Mouse (Mus musculus) lung, postnatal 0 days (tissue): ENCODE results near the gene Smarcd2. TPM values are rescaled to one million over a fixed set of nuclear protein-coding genes. Genes with fewer than 3 reads are reported as not detected.

Source experiments
- ATAC-seq: fragments of 200-750 bp; cut with Nextera tagmentation; 2 replicates; pipeline ENCODE4 v1.8.0; 2017; ENCODE audit warnings: moderate library complexity
- DNase-seq: peaks from one replicate; pipeline ENCODE4 v3.0.0-alpha.2; 2016; ENCODE audit warnings: low spot score
- H3K27ac ChIP-seq: fragments of 300-500 bp; sonication (generic); 2 replicates; pipeline ENCODE4 v1.5.1; 2014; ENCODE audit warnings: antibody characterized with exemption, mild to moderate bottlenecking, low read length, mixed read lengths
- H3K27me3 ChIP-seq: fragments of 300-500 bp; sonication (generic); replicated peaks from 2 replicates; pipeline ENCODE4 v1.6.1; 2014; ENCODE audit warnings: low read length, mixed read lengths; ENCODE audit not compliant: insufficient read depth
- H3K36me3 ChIP-seq: fragments of 300-500 bp; sonication (generic); 2 replicates; pipeline ENCODE4 v1.6.1; 2014; ENCODE audit warnings: low read length, mixed read lengths; ENCODE audit not compliant: insufficient read depth
- H3K4me1 ChIP-seq: fragments of 300-500 bp; sonication (generic); 2 replicates; pipeline ENCODE4 v1.6.1; 2014; ENCODE audit warnings: antibody characterized with exemption, low read depth, low read length, mixed read lengths; ENCODE audit not compliant: insufficient read depth
- H3K4me2 ChIP-seq: fragments of 300-500 bp; sonication (generic); replicated peaks from 2 replicates; pipeline ENCODE4 v1.6.1; 2014; ENCODE audit warnings: low read depth, mild to moderate bottlenecking, low read length, moderate library complexity, mixed read lengths
- H3K4me3 ChIP-seq: fragments of 300-500 bp; sonication (generic); 2 replicates; pipeline ENCODE4 v1.5.1; 2014; ENCODE audit warnings: low read depth, low read length
- H3K9ac ChIP-seq: fragments of 300-500 bp; sonication (generic); replicated peaks from 2 replicates; pipeline ENCODE4 v1.6.1; 2014; ENCODE audit warnings: low read depth, mild to moderate bottlenecking
- H3K9me3 ChIP-seq: fragments of 300-500 bp; sonication (generic); 2 replicates; pipeline ENCODE4 v1.6.1; 2016; ENCODE audit warnings: low read length, mixed read lengths
- CTCF ChIP-seq: IDR thresholded peaks from 2 replicates; pipeline ENCODE4 v1.5.1; 2016; ENCODE audit warnings: antibody characterized with exemption, mild to moderate bottlenecking
- EP300 ChIP-seq: IDR thresholded peaks from 2 replicates; pipeline ENCODE4 v1.6.1; 2016; ENCODE audit warnings: antibody characterized with exemption, mild to moderate bottlenecking, control low read depth
- WGBS: fragments of 180-500 bp; shearing (Covaris S2); extraction: QIAGEN DNeasy Blood & Tissue Kit; methylation state at CpG from one replicate; pipeline ENCODE4 v1.1.7; 2014; 5-methylcytosine and 5-hydroxymethylcytosine counted together
- polyA plus RNA-seq: library from polyadenylated mRNA; unstranded; fragments of >200 nt; fragmentation: Nextera tagmentation; extraction: Ambion mirVana; gene quantifications from 2 replicates; pipeline ENCODE4 v1.2.1, GENCODE M21; 2015

The Smarcd2 gene
- polyA plus RNA-seq, 1 experiment from 2014 or later: 46.9 TPM

- H3K27me3 ChIP-seq: no peaks in the 10 kb centered on the region
- no peak overlapping the region for H3K4me3 ChIP-seq
- no peak for ATAC-seq
- no peaks in the 10 kb centered on the region for H3K9me3 ChIP-seq
- no peak overlapping the region for H3K9ac ChIP-seq
- H3K36me3 ChIP-seq: peaks cover 44% of the 10 kb centered on the region
- TF ChIP-seq EP300 (no peak), CTCF (no peak)
- no peak overlapping the region for H3K4me2 ChIP-seq
- DNase-seq: no peak
- no peak overlapping the region for H3K27ac ChIP-seq
- H3K4me1 ChIP-seq: peaks cover 12% of the 10 kb centered on the region
- 82% methylated on average over 9 of the region's 9 CpGs for WGBS
Observed at GRCm38 (mm10) chr11:106263963-106264362, 8.8 kb downstream of the Smarcd2 start.

- H3K27me3 ChIP-seq: no peaks in the 10 kb centered on the region
- ATAC-seq: peak; percentile 13; the same call in 1 of the 2 replicates
- no peak overlapping the region for H3K4me3 ChIP-seq
- peaks cover 5% of the 10 kb centered on the region; the same call in 1 of the 2 replicates for H3K4me1 ChIP-seq
- WGBS: 70% methylated on average over 14 of the region's 14 CpGs
- H3K36me3 ChIP-seq: peaks cover 38% of the 10 kb centered on the region
- H3K9ac ChIP-seq: no peak overlapping the region
- TF ChIP-seq EP300: no peak
- no peak for TF ChIP-seq CTCF
- H3K9me3 ChIP-seq: no peaks in the 10 kb centered on the region
- H3K27ac ChIP-seq: no peak overlapping the region
- H3K4me2 ChIP-seq: no peak overlapping the region
- DNase-seq: peak; percentile 47
Observed at GRCm38 (mm10) chr11:106260826-106261450, 11.8 kb downstream of the Smarcd2 start.

- TF ChIP-seq CTCF: no peak
- no peak for TF ChIP-seq EP300
- 51% methylated on average over 5 of the region's 5 CpGs for WGBS
- Histone ChIP-seq H3K27me3 (no peaks in the 10 kb centered on the region), H3K9ac (no peak overlapping the region), H3K27ac (peak overlapping the region; percentile 69; the same call in 1 of the 2 replicates), H3K9me3 (no peaks in the 10 kb centered on the region), H3K4me1 (peaks cover 11% of the 10 kb centered on the region; the same call in 1 of the 2 replicates), H3K4me2 (peak overlapping the region; percentile 94), H3K36me3 (peaks cover 9% of the 10 kb centered on the region; the same call in 1 of the 2 replicates), H3K4me3 (peak overlapping the region; percentile 70)
- no peak for ATAC-seq
- DNase-seq: no peak
Observed at GRCm38 (mm10) chr11:106256775-106257174, 16.0 kb downstream of the Smarcd2 start.

- H3K4me1 ChIP-seq: peaks cover 11% of the 10 kb centered on the region; the same call in 1 of the 2 replicates
- H3K4me2 ChIP-seq: peak within 1 kb of the TSS; percentile 94
- H3K9ac ChIP-seq: peak within 1 kb of the TSS; percentile 59
- 1% methylated on average over 42 of the region's 42 CpGs for WGBS
- DNase-seq: peak; percentile 98
- no peaks in the 10 kb centered on the region for H3K27me3 ChIP-seq
- H3K27ac ChIP-seq: peak within 1 kb of the TSS; percentile 69
- ATAC-seq: peak; percentile 98
- H3K36me3 ChIP-seq: peaks cover 10% of the 10 kb centered on the region; the same call in 1 of the 2 replicates
- no peaks in the 10 kb centered on the region for H3K9me3 ChIP-seq
- TF ChIP-seq CTCF: peak; percentile 66
- TF ChIP-seq EP300: no peak
- H3K4me3 ChIP-seq: peak within 1 kb of the TSS; percentile 70
Observed at GRCm38 (mm10) chr11:106255685-106256451, 16.9 kb downstream of the Smarcd2 start, which contains the start of the genes Ftsj3 and Psmc5. Gene Ftsj3, minus strand, starts transcription at chr11:106256079. Gene Psmc5, plus strand, starts transcription at chr11:106256154.

GRCm38 (mm10) chr11:106255174-106255573 lies 17.6 kb downstream of the Smarcd2 start:
- 3% methylated on average over 22 of the region's 22 CpGs for WGBS
- peaks cover 11% of the 10 kb centered on the region; the same call in 1 of the 2 replicates for H3K4me1 ChIP-seq
- H3K36me3 ChIP-seq: peaks cover 11% of the 10 kb centered on the region; the same call in 1 of the 2 replicates
- no peaks in the 10 kb centered on the region for H3K27me3 ChIP-seq
- DNase-seq: peak; percentile 24
- no peak for TF ChIP-seq EP300
- TF ChIP-seq CTCF: no peak
- H3K9me3 ChIP-seq: no peaks in the 10 kb centered on the region
- peak overlapping the region; percentile 70 for H3K4me3 ChIP-seq
- H3K9ac ChIP-seq: peak overlapping the region; percentile 59
- H3K4me2 ChIP-seq: peak overlapping the region; percentile 94
- peak overlapping the region; percentile 69 for H3K27ac ChIP-seq
- ATAC-seq: 0 out of 2 replicates have a peak, but pooled peaks have one; percentile 4

GRCm38 (mm10) chr11:106254767-106255166 lies 18.0 kb downstream of the Smarcd2 start:
- no peaks in the 10 kb centered on the region for H3K9me3 ChIP-seq
- peak overlapping the region; percentile 94 for H3K4me2 ChIP-seq
- H3K4me1 ChIP-seq: peaks cover 11% of the 10 kb centered on the region; the same call in 1 of the 2 replicates
- no peak for ATAC-seq
- no peaks in the 10 kb centered on the region for H3K27me3 ChIP-seq
- peak overlapping the region; percentile 59 for H3K9ac ChIP-seq
- H3K36me3 ChIP-seq: peaks cover 15% of the 10 kb centered on the region; the same call in 1 of the 2 replicates
- DNase-seq: no peak
- H3K4me3 ChIP-seq: peak overlapping the region; percentile 70
- no peak for TF ChIP-seq EP300
- no peak for TF ChIP-seq CTCF
- H3K27ac ChIP-seq: peak overlapping the region; percentile 69; the same call in 1 of the 2 replicates
- WGBS: 17% methylated on average over 2 of the region's 2 CpGs
